Mouse (Mus musculus) frontal cortex, postnatal 25 days (tissue): ENCODE measurements around the gene Nfic.

ENCODE experiments used
- DNase-seq, 2 experiments: peaks; one replicate each; pipeline ENCODE4 v3.0.0; 2022; ENCODE audit warnings: low spot score in 2 of 2

Gene Nfic

DNA sequence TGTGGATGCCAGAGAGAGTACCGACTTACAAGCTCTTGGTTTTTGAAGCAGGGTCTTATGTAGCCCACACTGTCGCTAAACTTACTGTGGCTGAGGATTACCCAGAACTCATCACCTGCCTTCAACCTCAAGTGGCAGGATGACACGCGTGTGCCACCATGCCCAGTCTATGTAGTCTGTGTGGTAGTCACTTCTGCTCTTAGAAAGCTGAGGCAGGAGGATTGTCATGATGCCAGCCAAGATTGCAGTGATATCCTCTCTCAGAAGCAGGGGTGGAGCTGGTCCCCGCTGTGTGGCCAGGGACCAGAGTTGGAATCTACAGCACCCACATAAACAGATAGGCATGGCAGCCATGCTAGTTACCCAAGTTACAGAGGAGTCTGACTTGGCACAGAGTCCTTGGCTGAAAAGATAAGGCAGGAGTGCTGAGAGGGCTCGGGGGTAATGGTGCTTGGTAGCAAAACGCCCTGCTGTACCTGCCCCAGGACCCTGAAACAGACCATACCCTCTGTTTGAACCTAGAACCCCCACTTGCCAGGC is 30.1 kb upstream of the Nfic start:
- DNase-seq: no peak

DNA sequence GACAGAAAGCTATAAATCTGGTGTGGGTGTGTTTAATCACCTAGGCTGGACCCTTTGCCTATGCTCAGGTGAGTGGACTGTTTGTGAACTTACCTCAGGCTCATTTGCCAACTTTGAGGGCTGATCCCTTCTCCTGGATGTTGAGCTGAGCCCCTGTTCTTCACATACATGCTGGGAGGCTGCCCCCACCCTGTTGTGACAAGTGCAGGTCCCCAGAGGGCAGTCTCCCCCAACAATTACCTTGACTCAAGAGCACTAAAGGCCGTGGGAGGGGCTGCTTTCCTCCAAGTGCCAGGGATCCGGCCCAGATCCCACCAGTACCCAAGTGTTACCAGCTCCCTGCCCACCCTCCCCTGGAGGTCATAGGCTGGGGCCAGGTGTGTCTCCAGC is 29.6 kb upstream of the Nfic start:
- DNase-seq: no peak

DNA sequence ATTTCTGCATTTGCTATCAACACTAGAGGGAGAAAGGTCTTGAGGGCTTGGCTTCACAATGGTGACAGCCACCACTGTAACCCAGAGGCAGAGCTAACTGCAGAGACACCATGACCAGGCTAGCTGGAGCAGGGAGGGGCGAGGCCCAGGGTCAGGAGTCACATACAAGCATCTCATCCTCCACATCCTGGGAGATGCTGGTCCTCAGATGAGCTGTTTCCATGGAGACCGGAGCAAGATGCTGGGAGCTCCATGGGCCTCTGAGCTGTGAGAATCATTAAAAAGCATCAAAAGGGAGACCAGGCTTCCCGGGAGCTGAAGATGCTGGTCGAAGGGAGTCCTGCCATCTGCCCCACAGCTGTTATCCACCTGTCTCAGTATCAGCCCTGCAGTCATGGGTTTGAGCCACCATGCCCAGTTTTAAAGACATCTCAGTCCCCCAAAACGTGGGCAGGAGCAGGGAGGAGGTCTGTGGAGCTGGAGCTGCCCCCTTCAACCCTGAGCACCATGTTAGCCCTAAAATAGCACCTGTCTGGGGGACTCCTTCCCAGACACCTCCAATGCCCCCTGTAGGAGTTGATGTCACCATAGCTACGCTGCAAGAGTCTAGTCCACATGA is 29.1 kb upstream of the Nfic start:
- DNase-seq: no peak

DNA sequence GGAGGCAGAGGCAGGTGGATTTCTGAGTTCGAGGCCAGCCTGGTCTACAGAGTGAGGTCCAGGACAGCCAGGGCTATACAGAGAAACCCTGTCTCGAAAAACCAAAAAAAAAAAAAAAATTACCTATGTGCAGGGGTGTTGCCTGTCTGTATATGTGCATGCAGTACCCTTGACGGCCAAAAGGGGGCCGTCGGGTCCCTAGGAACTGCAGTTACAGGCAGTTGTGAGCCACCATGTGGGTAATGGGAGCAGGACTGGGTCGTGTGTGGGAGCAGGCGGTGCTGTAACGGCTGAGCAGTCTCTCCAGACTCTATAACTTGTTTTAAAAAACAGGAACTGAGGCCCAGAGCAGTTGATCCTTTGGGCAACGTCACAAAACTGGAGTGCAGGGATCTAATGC is 28.5 kb upstream of the Nfic start:
- DNase-seq: no peak

DNA sequence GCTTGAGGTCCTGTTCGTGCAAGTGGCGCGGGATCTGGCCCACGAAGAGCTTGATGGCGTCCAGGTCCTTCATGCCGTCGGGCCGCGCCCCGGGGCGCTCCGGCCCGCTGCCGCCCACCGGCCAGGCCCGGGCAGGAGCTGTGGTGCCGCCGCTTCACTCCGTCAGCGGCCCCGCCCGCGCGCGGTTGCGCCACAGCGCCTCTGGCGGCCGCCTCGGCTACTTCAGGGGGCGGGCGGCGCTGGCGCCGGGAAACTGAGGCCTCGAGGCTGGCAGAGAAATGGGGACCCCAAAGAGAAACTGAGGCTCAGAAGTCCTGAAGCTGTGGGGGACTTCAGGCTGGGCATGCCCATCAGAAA is 27.1 kb upstream of the Nfic start, which contains the start of gene Celf5:
TSS of gene Celf5 (minus strand) at position 177 of the 357 bp plus-strand sequence.
- DNase-seq: peak in 1 of 2 experiments; percentile 55

DNA sequence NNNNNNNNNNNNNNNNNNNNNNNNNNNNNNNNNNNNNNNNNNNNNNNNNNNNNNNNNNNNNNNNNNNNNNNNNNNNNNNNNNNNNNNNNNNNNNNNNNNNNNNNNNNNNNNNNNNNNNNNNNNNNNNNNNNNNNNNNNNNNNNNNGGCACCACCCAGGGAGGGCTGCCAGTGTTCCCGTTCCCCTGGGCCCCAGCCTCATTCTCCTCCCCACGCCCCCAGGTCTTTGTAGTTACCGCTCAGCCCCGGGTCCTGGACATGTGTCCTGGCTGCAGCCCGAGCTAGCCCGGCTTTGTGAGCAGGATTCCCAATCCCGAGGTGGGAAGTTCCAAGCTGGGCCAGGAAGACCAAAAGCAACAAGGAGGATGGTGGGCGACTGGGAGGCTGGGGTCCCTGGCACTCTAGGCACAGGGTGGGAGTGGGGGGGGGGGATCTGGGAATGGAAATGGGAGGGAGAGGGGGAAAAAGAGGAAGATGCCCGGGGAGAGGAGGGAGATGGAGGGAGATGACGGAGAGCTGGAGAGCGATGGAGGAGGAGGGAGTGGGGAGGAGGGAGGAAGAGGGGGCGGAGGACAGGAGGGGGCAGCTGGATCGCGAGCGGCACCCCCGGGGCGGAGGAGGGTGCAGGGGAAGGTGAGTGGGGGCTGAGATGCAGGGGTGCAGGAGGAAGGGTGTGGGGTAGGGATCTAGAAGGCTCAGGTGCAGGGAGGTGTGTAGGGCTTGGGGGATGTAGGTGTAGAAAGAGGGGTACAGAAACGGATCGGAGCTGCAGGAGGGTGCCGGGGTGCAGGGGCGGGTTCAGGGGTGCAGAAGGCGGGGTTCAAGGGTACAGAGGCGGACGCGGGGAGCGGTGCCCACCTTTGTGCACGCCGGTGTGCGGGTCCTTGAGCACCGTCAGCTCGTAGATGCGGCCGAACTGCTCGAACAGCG is 26.4 kb upstream of the Nfic start:
- no peak for DNase-seq

DNA sequence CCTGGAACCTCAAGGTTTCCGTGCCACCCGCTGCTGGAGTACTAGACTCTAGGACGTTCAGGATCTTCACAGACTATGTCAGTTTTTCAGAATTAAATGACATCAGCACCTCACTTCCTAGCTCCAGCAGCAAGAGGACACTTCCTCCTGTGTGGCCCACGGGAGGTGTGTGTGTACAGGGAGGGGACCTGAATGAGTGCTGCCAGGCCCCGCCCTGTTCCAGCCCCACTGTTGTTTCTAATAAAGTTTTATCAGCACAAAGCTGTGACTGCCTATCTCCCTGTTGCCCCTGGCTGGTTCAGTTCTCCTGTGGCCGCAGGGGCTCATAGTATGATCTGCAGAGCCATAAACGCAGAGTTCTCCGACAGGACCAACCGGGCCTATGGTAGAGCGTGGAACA is 19.0 kb upstream of the Nfic start:
- DNase-seq: no peak

DNA sequence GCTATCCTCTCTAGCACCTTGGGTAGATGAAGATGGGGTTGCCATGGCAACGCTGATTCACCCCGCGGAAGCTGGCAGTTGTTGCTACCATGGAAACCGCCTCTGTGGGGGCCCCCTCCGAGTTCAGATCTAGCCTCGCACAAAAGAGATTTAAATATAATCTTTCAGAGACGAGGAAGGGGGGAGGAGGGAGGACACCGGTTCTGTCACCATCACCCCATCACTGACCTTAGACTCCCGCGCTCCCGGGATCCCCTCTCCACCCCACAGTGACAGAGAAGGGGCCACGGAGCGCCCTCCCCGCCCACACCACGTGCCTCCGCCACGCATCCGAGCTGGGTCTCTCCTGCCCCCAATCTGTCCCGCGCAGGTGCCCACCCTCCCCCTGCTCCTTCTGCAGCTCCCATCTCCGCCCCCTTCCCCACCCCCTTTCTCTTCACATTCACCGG is 17.6 kb upstream of the Nfic start:
- DNase-seq: peak; percentile 67 to 80

DNA sequence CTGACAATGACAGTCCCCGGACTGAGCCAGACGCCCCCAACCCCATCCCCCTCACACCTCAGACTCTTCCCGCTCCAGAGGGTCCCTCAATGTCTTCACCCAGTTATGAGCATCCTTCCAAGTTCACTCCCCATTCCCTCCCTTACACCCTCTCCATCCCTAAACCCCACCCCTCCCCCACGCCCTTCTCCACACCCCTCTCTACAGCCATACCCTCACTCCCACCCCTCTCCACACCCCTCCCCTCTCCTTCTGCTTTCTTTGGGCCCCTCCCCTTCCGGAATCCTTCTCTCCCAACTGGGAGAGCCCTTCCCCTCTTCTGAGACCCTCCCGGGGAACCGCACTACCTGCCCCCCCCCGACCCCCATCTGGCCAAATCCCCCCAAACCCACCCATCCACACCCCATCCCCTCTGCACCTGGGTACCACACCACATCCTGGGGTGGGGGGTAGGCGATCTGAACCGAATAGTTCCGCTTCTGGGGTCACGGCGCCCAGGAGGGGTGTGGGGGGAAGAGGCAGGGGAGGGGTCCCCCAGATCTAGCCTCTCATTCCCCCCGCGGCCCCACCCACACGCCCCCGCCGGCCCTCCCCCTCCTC is 17.1 kb upstream of the Nfic start:
- no peak for DNase-seq

DNA sequence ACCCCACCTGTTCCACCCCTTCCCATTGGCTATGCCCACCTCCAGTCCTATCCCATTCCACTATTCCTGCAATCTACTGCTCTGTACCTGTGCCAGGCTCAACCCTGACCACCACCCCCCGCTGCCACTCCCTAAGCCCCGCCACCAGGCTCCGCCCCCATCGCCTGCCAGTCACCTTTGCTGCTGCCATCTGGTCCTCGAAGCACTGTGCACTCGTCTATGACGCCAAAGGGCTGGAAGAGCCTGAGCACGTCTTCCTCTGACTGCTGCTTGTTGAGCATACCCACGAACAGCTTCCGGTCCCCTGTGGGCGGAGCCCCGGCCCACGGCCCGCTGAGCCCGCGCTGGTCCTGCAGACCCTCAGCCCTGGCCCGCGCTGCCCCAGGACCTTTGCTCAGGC is 15.0 kb upstream of the Nfic start:
- no peak for DNase-seq

DNA sequence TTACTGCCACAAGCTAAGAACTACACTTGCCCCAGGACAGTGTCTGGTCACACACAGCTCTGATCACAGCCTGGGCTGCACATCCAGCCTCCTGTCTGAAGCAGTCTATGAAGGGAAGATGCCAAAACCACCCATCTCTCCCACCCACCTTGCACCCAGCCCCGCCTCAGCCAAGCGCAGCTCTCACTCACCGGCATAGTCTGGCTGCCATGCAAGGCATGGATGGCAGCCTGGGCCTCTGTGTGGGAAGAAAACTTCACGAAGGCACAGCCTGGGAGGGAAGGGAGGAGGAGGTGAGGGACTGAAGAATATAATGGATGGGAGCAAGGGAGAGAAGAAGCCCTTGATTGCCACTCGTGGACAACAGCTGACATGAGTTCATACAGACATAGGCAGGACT is 13.8 kb upstream of the Nfic start:
- DNase-seq: peak; percentile 55 to 67

DNA sequence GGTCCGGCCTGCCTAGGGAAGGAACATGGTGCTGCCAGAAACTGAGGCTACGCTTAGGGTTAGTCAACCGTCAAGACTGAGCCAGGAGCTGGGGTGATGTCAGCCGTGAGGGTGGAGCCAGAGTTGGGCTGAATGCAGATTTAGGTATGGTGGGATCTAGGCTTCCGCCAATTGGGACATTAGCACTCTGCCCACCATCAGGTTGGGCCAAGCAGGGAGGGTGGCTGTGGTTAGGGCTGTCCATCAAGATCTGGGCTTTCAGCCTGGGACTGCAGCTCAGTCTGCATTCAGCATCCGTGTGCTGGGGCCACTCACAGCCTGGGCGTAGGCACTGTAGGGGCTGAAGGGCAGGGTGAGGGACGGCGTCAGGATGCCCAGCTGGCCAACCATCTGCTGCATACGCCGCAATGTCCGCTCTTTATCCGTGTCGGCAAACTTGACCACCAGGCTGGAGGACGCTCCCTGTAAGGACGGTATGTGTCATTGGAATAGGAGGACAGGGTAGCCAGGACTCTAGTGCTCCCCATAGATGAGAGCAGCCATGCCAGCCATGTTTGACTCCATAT is 12.3 kb upstream of the Nfic start:
- DNase-seq: no peak

DNA sequence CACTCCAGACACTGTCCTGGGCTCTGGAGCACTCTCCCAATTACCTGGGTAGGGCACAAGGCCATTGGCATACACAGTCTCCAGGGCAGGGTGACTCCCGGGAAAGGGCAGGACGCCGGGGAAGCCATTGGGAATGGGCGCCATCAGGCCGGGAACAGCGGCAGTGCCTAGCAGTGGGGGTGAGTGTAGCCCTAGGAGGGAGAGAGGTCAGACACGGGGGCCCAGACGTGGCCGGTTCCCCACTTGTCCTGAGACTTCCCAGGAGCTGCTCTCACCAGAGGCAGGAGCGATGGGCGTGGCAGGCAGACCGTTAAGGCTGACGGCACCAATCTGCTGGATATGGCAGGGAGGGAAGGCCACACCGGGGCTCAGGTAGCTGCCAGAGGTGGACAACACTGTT is 11.4 kb upstream of the Nfic start:
- DNase-seq: no peak

DNA sequence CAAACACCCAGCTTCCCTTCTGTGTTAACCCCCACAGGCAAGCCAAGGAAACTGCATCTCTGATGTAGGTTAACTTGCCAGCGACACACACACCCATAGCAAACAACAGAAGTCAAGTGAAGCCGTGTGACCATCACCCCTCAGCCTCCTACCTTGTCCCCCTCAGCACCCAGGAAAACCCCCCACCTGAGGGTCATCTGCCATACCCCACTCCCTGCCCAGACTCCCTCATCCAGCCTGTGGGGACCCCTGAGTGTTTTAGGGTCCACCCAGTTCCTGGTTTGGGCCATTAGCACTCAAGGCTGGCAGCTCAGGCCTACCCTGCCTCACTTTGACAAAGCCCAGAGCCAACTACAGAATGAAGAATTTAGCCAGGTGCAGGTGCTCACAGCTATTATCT is 10.6 kb upstream of the Nfic start:
- DNase-seq: peak in 1 of 2 experiments; percentile 4

DNA sequence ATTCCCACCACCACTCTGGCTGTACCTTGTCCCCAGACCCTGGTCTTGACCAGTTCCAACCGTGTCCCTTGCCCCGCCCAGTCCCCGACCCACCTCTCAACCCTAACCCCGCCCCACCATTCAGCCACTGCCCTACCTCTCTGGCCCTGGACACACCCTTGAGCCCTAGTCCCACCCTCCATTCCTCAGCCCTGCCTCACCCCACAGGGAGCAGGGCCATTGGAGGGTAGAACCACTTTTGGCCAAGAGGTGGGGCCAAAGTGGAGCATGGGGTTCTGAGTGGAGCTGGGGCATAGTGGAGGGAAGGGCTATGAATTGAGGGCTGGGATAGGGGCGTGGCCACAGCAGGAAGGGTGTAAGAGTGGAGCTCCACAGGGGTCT is 9.8 kb upstream of the Nfic start:
- DNase-seq: peak in 1 of 2 experiments; percentile 6

DNA sequence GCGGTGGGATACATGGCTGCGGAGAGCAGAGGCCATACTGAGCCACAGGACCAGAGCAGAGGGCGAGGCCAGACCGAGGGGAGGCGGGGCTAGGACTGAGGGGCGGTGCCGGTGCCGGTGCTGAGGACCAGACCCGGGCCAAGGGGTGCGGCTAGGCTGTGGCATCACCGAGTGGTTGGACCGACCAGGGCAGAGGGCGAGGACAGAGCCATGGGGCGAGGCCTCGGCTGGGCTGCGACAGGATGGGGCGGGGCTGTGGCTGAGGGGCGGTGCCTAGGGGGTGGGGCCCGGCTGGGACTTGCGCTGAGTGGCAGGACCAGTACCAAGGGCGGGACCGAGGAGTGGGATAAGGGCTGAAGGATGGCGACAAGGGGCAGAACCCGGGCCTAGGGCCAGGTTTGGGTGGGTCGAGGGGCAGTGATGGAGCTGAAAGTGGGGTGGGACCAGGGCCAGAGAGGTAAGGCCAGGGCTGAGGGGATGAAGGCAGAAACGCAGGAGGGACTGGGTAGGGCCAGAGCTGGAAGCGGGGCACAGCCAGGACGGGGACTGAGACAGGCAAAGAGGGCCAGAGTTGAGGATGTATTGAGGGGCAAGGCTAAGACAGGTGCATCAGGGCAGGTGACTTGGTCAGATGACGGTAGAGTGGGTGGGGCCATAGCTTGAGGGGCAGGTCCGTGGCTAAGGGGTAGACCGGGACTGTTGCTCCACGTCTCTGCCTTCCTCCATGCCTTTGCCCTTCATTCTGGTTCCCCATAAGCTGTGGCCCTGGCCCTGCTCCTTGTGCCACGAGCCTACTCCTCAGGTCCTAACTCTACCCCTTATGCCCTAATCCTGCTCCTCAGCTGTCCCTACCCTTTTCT is 9.2 kb upstream of the Nfic start:
- DNase-seq: peak; percentile 4 to 14

DNA sequence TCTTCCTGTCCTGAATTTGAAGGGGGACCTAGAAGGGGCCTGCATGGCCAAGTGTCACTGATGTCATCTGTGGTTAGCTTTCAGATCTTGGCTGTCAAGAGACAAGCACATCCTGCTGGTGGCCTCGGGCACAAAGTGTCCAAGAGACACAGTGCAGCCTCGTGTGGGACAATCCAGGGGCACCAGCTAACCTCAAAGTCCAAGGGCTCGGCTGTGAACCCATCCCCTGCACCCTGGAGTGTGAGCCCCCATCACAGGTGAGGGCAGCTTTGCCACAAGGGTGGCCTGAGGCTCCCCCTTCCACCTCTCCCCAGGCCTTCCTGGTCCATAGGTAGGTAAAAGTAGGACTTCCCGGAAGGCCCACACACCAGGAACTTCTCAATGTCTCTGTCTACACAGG is 8.1 kb upstream of the Nfic start:
- peak; percentile 2 to 6 for DNase-seq

DNA sequence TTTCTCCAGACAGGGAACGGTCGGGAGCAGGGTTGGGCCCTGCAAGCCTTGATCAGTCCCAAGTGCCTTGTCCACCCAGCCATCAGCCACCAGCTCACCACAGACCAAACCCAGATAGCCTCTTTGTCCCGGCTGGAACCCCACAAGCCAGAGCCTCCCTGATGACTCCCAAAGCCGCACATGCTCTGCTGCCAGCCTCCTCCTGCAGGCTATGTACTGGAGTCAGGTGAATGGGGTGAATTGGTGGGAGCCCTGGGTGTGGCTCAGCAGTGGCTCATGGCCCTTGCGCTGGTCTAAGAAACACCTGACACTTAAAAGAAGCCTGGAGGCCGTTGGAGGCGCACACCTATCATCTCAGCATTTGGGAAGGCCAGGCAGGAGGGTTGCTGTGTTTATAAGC is 7.5 kb upstream of the Nfic start:
- peak; percentile 4 to 7 for DNase-seq

DNA sequence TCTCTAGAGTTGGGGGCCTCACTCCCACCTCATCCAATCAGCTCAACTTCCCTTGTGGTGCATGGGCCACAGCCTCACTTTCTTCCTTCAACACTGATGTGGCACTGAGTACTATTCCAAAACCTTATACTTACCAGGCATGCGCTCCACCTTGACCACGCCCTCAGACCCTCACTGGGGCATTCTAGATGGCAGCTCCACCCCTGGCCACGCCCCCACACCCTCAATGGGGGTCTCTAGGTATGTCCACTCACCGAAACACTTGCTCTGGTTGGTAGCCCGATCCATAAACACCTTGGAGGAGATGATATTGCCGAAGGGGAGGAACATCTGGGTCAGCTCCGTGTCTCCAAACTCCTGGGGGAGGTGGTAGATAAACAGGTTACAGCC is 7.0 kb upstream of the Nfic start:
- peak in 1 of 2 experiments; percentile 4 for DNase-seq

DNA sequence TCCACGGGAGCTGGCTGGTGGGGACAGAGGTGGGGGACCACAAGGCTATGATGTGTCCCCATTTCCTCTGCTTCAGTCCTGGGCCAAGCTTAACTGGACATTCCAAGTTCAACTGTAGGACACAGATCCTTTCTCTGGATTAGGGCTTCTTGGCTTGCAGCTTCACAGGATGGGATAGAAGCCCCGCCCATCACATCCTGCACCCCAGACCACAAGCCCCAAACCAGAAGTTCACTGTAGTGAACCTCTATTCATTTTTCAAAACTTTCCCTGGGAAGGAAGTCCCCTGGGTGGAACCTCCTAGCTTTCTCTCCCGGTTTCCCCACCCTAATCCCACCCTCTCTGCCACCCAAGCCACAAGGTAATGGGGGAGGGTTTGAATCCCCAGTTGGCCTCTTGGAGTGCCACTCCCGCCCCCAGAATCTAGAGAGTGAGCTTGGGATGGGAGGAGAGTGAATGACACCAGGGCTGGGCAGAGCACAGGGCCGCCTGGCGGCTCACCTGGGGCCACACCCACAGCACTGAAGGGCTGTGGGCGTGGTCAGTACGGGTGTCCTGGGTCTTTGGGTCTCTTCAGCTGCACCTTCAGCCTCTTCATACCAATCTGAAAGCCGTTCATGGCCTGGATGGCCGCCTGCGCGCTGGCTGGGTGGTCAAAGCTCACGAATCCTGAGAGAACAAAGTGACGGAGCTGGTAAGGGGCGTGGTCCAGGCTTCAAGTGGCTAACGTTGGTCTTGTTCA is 6.4 kb upstream of the Nfic start:
- DNase-seq: no peak

DNA sequence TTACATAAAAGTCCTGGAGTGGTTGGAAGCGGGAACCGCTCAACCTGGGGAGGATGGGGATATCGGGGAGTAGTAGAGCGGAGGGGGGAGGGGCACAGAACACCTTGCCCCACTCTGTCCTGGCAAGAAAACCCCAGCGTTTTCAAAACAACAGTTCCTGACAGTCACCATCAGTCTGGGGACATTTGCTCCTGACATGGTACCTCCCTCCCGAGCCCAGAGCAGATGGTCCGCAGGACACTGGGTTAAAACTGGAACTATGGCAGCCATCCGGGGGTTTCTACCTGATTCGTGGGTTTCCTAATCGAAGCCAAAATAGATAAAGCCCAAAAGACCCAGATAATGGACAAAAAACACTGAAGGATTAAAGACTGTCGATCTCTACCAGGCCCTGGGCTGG is 5.5 kb upstream of the Nfic start:
- DNase-seq: no peak
